ENCODE assay signal across 13 mouse cellular contexts in genomic region chr17:31242764-31243163, GRCm38 (mm10). TPM values are rescaled to one million over a fixed set of nuclear protein-coding genes. Genes with fewer than 3 reads are reported as not detected.
DNase-seq lines count a peak whose midpoint lies in the region; ATAC-seq and TF ChIP-seq lines count a peak whose summit lies in the region.
"Had no signal": no experiment of that assay in that cellular context is flagged by ENCODE, and none has a peak within 500 bp of the region (broad histone marks: within the 10 kb centered on the region; RNA-seq: fewer than 3 reads in every experiment).

No protein-coding gene starts in this region.

- WGBS in hindbrain, postnatal 0 days: 0% methylated on average over 1 of the region's 1 CpGs
- 0% methylated on average over 1 of the region's 1 CpGs for WGBS in hindbrain, embryonic 13.5 days
- 0% methylated on average over 1 of the region's 1 CpGs for WGBS in midbrain, postnatal 0 days
- 0% methylated on average over 1 of the region's 1 CpGs for WGBS in midbrain, embryonic 13.5 days

- no peak overlapping the region for H3K4me2 ChIP-seq in hindbrain, postnatal 0 days (ENCODE audit: low read depth, low read length)
- no peak overlapping the region for H3K4me2 ChIP-seq in hindbrain, embryonic 13.5 days
- H3K4me2 ChIP-seq in midbrain, postnatal 0 days (ENCODE audit: low read depth, low read length, poor library complexity, severe bottlenecking): no peak overlapping the region
- H3K4me2 ChIP-seq in midbrain, embryonic 13.5 days (replicated peaks): no peak overlapping the region
- H3K4me2 ChIP-seq: heart, embryonic 12.5 days; kidney, embryonic 15.5 days; limb, embryonic 12.5 days; midbrain, embryonic 15.5 days had no signal

- H3K27me3 ChIP-seq in hindbrain, postnatal 0 days (ENCODE audit: insufficient read depth, low read length): no peaks in the 10 kb centered on the region
- no peaks in the 10 kb centered on the region for H3K27me3 ChIP-seq in hindbrain, embryonic 13.5 days
- no peaks in the 10 kb centered on the region for H3K27me3 ChIP-seq in midbrain, postnatal 0 days (ENCODE audit: insufficient read depth, low read length)
- H3K27me3 ChIP-seq in midbrain, embryonic 13.5 days: no peaks in the 10 kb centered on the region
- H3K27me3 ChIP-seq: heart, embryonic 12.5 days; kidney, embryonic 15.5 days; limb, embryonic 12.5 days; midbrain, embryonic 15.5 days had no signal

- DNase-seq in hindbrain, postnatal 0 days (ENCODE audit: low spot score): peak; percentile 8
- no peak for DNase-seq in midbrain, postnatal 0 days (ENCODE audit: low spot score)
- peak; percentile 45 for DNase-seq in T-cell, adult 2 months (ENCODE audit: low spot score)
- DNase-seq in thymus, postnatal 36 days: peak; percentile 50 to 60
- DNase-seq in Muller cell, postnatal 12 days (ENCODE audit: inconsistent ontology term): no peak
- DNase-seq: cerebellum, adult 9-10 months had no signal

- no peak overlapping the region for H3K27ac ChIP-seq in hindbrain, postnatal 0 days
- H3K27ac ChIP-seq in hindbrain, embryonic 13.5 days: no peak overlapping the region
- H3K27ac ChIP-seq in midbrain, postnatal 0 days (ENCODE audit: low read depth, low read length): no peak overlapping the region
- H3K27ac ChIP-seq in midbrain, embryonic 13.5 days: no peak overlapping the region
- H3K27ac ChIP-seq: forebrain, embryonic 10.5 days; kidney, embryonic 15.5 days; limb, embryonic 12.5 days; midbrain, embryonic 15.5 days had no signal

- H3K36me3 ChIP-seq in hindbrain, postnatal 0 days (ENCODE audit: insufficient read depth, low read length): no peaks in the 10 kb centered on the region
- no peaks in the 10 kb centered on the region for H3K36me3 ChIP-seq in hindbrain, embryonic 13.5 days
- no peaks in the 10 kb centered on the region for H3K36me3 ChIP-seq in midbrain, postnatal 0 days (ENCODE audit: insufficient read depth, low read length)
- H3K36me3 ChIP-seq in midbrain, embryonic 13.5 days: no peaks in the 10 kb centered on the region
- H3K36me3 ChIP-seq: forebrain, embryonic 10.5 days; heart, embryonic 12.5 days; kidney, embryonic 15.5 days; limb, embryonic 12.5 days; midbrain, embryonic 15.5 days had no signal

- H3K9me3 ChIP-seq in hindbrain, postnatal 0 days (ENCODE audit: low read length): no peaks in the 10 kb centered on the region
- no peaks in the 10 kb centered on the region for H3K9me3 ChIP-seq in hindbrain, embryonic 13.5 days
- no peaks in the 10 kb centered on the region for H3K9me3 ChIP-seq in midbrain, postnatal 0 days (ENCODE audit: low read length)
- peaks cover 6% of the 10 kb centered on the region; the same call in 1 of the 2 replicates for H3K9me3 ChIP-seq in midbrain, embryonic 13.5 days
- H3K9me3 ChIP-seq: kidney, embryonic 15.5 days; limb, embryonic 12.5 days; midbrain, embryonic 15.5 days had no signal

- ATAC-seq in hindbrain, postnatal 0 days: no peak
- ATAC-seq in hindbrain, embryonic 13.5 days (ENCODE audit: low FRiP score): no peak
- ATAC-seq in midbrain, postnatal 0 days (ENCODE audit: low FRiP score): no peak
- ATAC-seq in midbrain, embryonic 13.5 days: no peak
- ATAC-seq: midbrain, embryonic 15.5 days had no signal

- H3K4me3 ChIP-seq in hindbrain, postnatal 0 days (ENCODE audit: low read length): no peak overlapping the region
- no peak overlapping the region for H3K4me3 ChIP-seq in hindbrain, embryonic 13.5 days
- H3K4me3 ChIP-seq in midbrain, postnatal 0 days (ENCODE audit: low read depth, low read length): no peak overlapping the region
- H3K4me3 ChIP-seq in midbrain, embryonic 13.5 days (replicated peaks): no peak overlapping the region
- H3K4me3 ChIP-seq: forebrain, embryonic 10.5 days; heart, embryonic 12.5 days; kidney, embryonic 15.5 days; limb, embryonic 12.5 days; midbrain, embryonic 15.5 days had no signal

- peak; percentile 54 for TF ChIP-seq CTCF in hindbrain, postnatal 0 days (IDR thresholded peaks at IDR 0.05; ENCODE audit: low read depth)
- peak; percentile 39; the same call in 1 of the 2 replicates for TF ChIP-seq CTCF in midbrain, postnatal 0 days (IDR thresholded peaks at IDR 0.05)

- no peak overlapping the region for H3K9ac ChIP-seq in hindbrain, postnatal 0 days (replicated peaks; ENCODE audit: low read length)
- H3K9ac ChIP-seq in hindbrain, embryonic 13.5 days: no peak overlapping the region
- H3K9ac ChIP-seq in midbrain, postnatal 0 days (replicated peaks; ENCODE audit: low read length, poor library complexity, severe bottlenecking): no peak overlapping the region
- H3K9ac ChIP-seq in midbrain, embryonic 13.5 days (replicated peaks): no peak overlapping the region
- H3K9ac ChIP-seq: heart, embryonic 12.5 days; kidney, embryonic 15.5 days; limb, embryonic 12.5 days; midbrain, embryonic 15.5 days had no signal

- no peaks in the 10 kb centered on the region for H3K4me1 ChIP-seq in hindbrain, postnatal 0 days (ENCODE audit: insufficient read depth, low read length)
- no peaks in the 10 kb centered on the region for H3K4me1 ChIP-seq in hindbrain, embryonic 13.5 days (replicated peaks)
- no peaks in the 10 kb centered on the region for H3K4me1 ChIP-seq in midbrain, postnatal 0 days (ENCODE audit: insufficient read depth, low read length)
- H3K4me1 ChIP-seq in midbrain, embryonic 13.5 days (replicated peaks): no peaks in the 10 kb centered on the region
- H3K4me1 ChIP-seq: kidney, embryonic 15.5 days; limb, embryonic 12.5 days; midbrain, embryonic 15.5 days had no signal

RNA-seq across cellular contexts. Expression of gene Rsph1, which starts 34.4 kb away (rescaled TPM):
- 0.50 and 1.3 TPM in 2 replicates for total RNA-seq in hindbrain, postnatal 0 days (2014; rRNA removed)
- 8.9 TPM in 2 replicates for polyA plus RNA-seq in hindbrain, postnatal 0 days (2015; fragmentation: Nextera tagmentation; extraction: Ambion mirVana)
- 5.4 and 9.0 TPM in 2 replicates for polyA plus RNA-seq in hindbrain, embryonic 13.5 days (2015; fragmentation: Nextera tagmentation; extraction: Ambion mirVana)
- total RNA-seq in midbrain, postnatal 0 days (2014; rRNA removed): 2.8 and 3.5 TPM in 2 replicates
- polyA plus RNA-seq in midbrain, postnatal 0 days (2015; fragmentation: Nextera tagmentation; extraction: Ambion mirVana): 6.0 and 8.5 TPM in 2 replicates
- polyA plus RNA-seq in midbrain, embryonic 13.5 days (2015; fragmentation: Nextera tagmentation; extraction: Ambion mirVana): 2.4 and 2.7 TPM in 2 replicates

RNA-seq across cellular contexts. Expression of gene Ubash3a, which starts 35.1 kb away (rescaled TPM):
- total RNA-seq in hindbrain, postnatal 0 days (2014; rRNA removed): 0.21 TPM in 1 of 2 replicates, not detected in the other
- polyA plus RNA-seq in hindbrain, postnatal 0 days (2015; fragmentation: Nextera tagmentation; extraction: Ambion mirVana): not detected in 2 replicates
- 0.30 and 0.38 TPM in 2 replicates for polyA plus RNA-seq in hindbrain, embryonic 13.5 days (2015; fragmentation: Nextera tagmentation; extraction: Ambion mirVana)
- not detected in 2 replicates for total RNA-seq in midbrain, postnatal 0 days (2014; rRNA removed)
- 0.20 TPM in 1 of 2 replicates, not detected in the other for polyA plus RNA-seq in midbrain, postnatal 0 days (2015; fragmentation: Nextera tagmentation; extraction: Ambion mirVana)
- 0.12 TPM in 1 of 2 replicates, not detected in the other for polyA plus RNA-seq in midbrain, embryonic 13.5 days (2015; fragmentation: Nextera tagmentation; extraction: Ambion mirVana)
- polyA plus RNA-seq: midbrain, embryonic 15.5 days had no signal

RNA-seq across cellular contexts. Expression of gene Slc37a1, which starts 43.8 kb away (rescaled TPM):
- 8.8 and 10.7 TPM in 2 replicates for total RNA-seq in hindbrain, postnatal 0 days (2014; rRNA removed)
- polyA plus RNA-seq in hindbrain, postnatal 0 days (2015; fragmentation: Nextera tagmentation; extraction: Ambion mirVana): 5.7 and 6.8 TPM in 2 replicates
- 13.2 and 15.5 TPM in 2 replicates for polyA plus RNA-seq in hindbrain, embryonic 13.5 days (2015; fragmentation: Nextera tagmentation; extraction: Ambion mirVana)
- 11.0 and 12.7 TPM in 2 replicates for total RNA-seq in midbrain, postnatal 0 days (2014; rRNA removed)
- polyA plus RNA-seq in midbrain, postnatal 0 days (2015; fragmentation: Nextera tagmentation; extraction: Ambion mirVana): 6.9 and 7.6 TPM in 2 replicates
- 11.4 and 17.4 TPM in 2 replicates for polyA plus RNA-seq in midbrain, embryonic 13.5 days (2015; fragmentation: Nextera tagmentation; extraction: Ambion mirVana)

RNA-seq across cellular contexts. Expression of gene Tmprss3, which starts 44.0 kb away (rescaled TPM):
- total RNA-seq in hindbrain, postnatal 0 days (2014; rRNA removed): 0.10 TPM in 1 of 2 replicates, not detected in the other
- 0.14 and 0.23 TPM in 2 replicates for polyA plus RNA-seq in hindbrain, postnatal 0 days (2015; fragmentation: Nextera tagmentation; extraction: Ambion mirVana)
- 0.08 TPM in 1 of 2 replicates, not detected in the other for polyA plus RNA-seq in hindbrain, embryonic 13.5 days (2015; fragmentation: Nextera tagmentation; extraction: Ambion mirVana)
- 0.16 TPM in 1 of 2 replicates, not detected in the other for total RNA-seq in midbrain, postnatal 0 days (2014; rRNA removed)
- 0.10 and 0.27 TPM in 2 replicates for polyA plus RNA-seq in midbrain, postnatal 0 days (2015; fragmentation: Nextera tagmentation; extraction: Ambion mirVana)
- not detected in 2 replicates for polyA plus RNA-seq in midbrain, embryonic 13.5 days (2015; fragmentation: Nextera tagmentation; extraction: Ambion mirVana)
- polyA plus RNA-seq: forebrain, embryonic 10.5 days; heart, embryonic 12.5 days; kidney, embryonic 15.5 days; limb, embryonic 12.5 days had no signal

Comparison
In these comparisons a context has a peak if more than half of its experiments do, and no peak if none do; other contexts are left out.
1. DNase-seq: peak in hindbrain, postnatal 0 days (single experiment), T-cell, adult 2 months (single experiment) and thymus, postnatal 36 days (2 of 2); none in midbrain, postnatal 0 days (single experiment) and Muller cell, postnatal 12 days (single experiment).